Mouse (Mus musculus) layer of hippocampus, postnatal 36 days (tissue): ENCODE results near the gene Myf5. TPM values are rescaled to one million over a fixed set of nuclear protein-coding genes. Genes with fewer than 3 reads are reported as not detected.
A peak's percentile ranks its signal among the peaks of the same experiment; 100 is the strongest.

Experiments used
- DNase-seq, 2 experiments: peaks; one replicate each; pipeline ENCODE4 v3.0.0; 2022
- total RNA-seq, 2 experiments: library from RNA; stranded (reverse); gene quantifications; 2 replicates each; pipeline ENCODE4 v1.2.3; 2021

Myf5 gene
- total RNA-seq: not detected

GRCm38 (mm10) chr10:107485870-107486269 is at the start of gene Myf5:
TSS of gene Myf5 (minus strand) at chr10:107486134.
- DNase-seq: no peak

- DNase-seq: no peak
Measured at GRCm38 (mm10) chr10:107528758-107529157, 42.8 kb upstream of the Myf5 start.

GRCm38 (mm10) chr10:107519216-107519615 is 33.3 kb upstream of the Myf5 start:
- no peak for DNase-seq

- DNase-seq: no peak
Measured at GRCm38 (mm10) chr10:107516641-107517040, 30.7 kb upstream of the Myf5 start.

- DNase-seq: no peak
Measured at GRCm38 (mm10) chr10:107514735-107515134, 28.8 kb upstream of the Myf5 start.

- no peak for DNase-seq
Measured at GRCm38 (mm10) chr10:107506397-107506796, 20.5 kb upstream of the Myf5 start.

- DNase-seq: no peak
Measured at GRCm38 (mm10) chr10:107503430-107503829, 17.5 kb upstream of the Myf5 start.

- DNase-seq: no peak
Measured at GRCm38 (mm10) chr10:107502193-107502592, 16.3 kb upstream of the Myf5 start.

GRCm38 (mm10) chr10:107499656-107500055 is 13.7 kb upstream of the Myf5 start:
- peak in 1 of 2 experiments; percentile 18 for DNase-seq

- DNase-seq: no peak
Measured at GRCm38 (mm10) chr10:107496402-107496801, 10.5 kb upstream of the Myf5 start.

GRCm38 (mm10) chr10:107494568-107494967 is 8.6 kb upstream of the Myf5 start, which contains the start of gene Myf6:
TSS of gene Myf6 (minus strand) at chr10:107494737.
- no peak for DNase-seq

- DNase-seq: no peak
Measured at GRCm38 (mm10) chr10:107493580-107494474, 7.9 kb upstream of the Myf5 start.

- peak in 1 of 2 experiments; percentile 3 for DNase-seq
Measured at GRCm38 (mm10) chr10:107492867-107493579, 7.1 kb upstream of the Myf5 start.

- no peak for DNase-seq
Measured at GRCm38 (mm10) chr10:107488654-107489315, 2.9 kb upstream of the Myf5 start.

GRCm38 (mm10) chr10:107486770-107487169 is 836 bp upstream of the Myf5 start:
- DNase-seq: no peak

- DNase-seq: no peak
Measured at GRCm38 (mm10) chr10:107484050-107484449, 1.9 kb downstream of the Myf5 start.

- DNase-seq: no peak
Measured at GRCm38 (mm10) chr10:107473497-107473896, 12.4 kb downstream of the Myf5 start.

GRCm38 (mm10) chr10:107471712-107472111 is 14.2 kb downstream of the Myf5 start:
- no peak for DNase-seq

- DNase-seq: no peak
Measured at GRCm38 (mm10) chr10:107467819-107468218, 18.1 kb downstream of the Myf5 start.

- DNase-seq: no peak
Measured at GRCm38 (mm10) chr10:107449496-107450330, 36.2 kb downstream of the Myf5 start.

GRCm38 (mm10) chr10:107442781-107443180 is 43.2 kb downstream of the Myf5 start:
- DNase-seq: no peak

- DNase-seq: no peak
Measured at GRCm38 (mm10) chr10:107436967-107437366, 49.0 kb downstream of the Myf5 start.
